Mouse (Mus musculus): ENCODE results near the gene 4632433K11Rik.

- TF ChIP-seq TAL1 (IDR thresholded peaks at IDR 0.05; ENCODE audit: low read length) (no peak), GATA1 (IDR thresholded peaks at IDR 0.05; ENCODE audit: low read length) (no peak)
Observed at GRCm38 (mm10) chr7:5074984-5075383, 41.1 kb downstream of the 4632433K11Rik start.
